Comparison of ENCODE assay signal across 8 mouse cellular contexts in genomic region chr19:27904655-27905054, GRCm38 (mm10).
DNase-seq lines count a peak whose midpoint lies in the region; ATAC-seq and TF ChIP-seq lines count a peak whose summit lies in the region.

No protein-coding gene starts in this region.

- 0 out of 2 replicates have a peak, but pooled peaks cover 3% of the 10 kb centered on the region for H3K36me3 ChIP-seq in forebrain, postnatal 0 days (ENCODE audit: insufficient read depth)
- no peaks in the 10 kb centered on the region for H3K36me3 ChIP-seq in liver, embryonic 15.5 days (replicated peaks)

- WGBS in forebrain, postnatal 0 days, result 6% methylated on average over 2 of the region's 2 CpGs
- 22% methylated on average over 2 of the region's 2 CpGs for WGBS in liver, embryonic 15.5 days (ENCODE audit: insufficient replicate concordance)

- H3K9me3 ChIP-seq in forebrain, postnatal 0 days (ENCODE audit: low read length), result no peaks in the 10 kb centered on the region
- H3K9me3 ChIP-seq in liver, embryonic 15.5 days (replicated peaks), result no peaks in the 10 kb centered on the region

- H3K27me3 ChIP-seq in forebrain, postnatal 0 days (ENCODE audit: insufficient read depth, low read length), result no peaks in the 10 kb centered on the region
- no peaks in the 10 kb centered on the region for H3K27me3 ChIP-seq in liver, embryonic 15.5 days

- no peak overlapping the region for H3K27ac ChIP-seq in forebrain, postnatal 0 days (ENCODE audit: low read depth, low read length)
- peak overlapping the region; percentile 34; the same call in 1 of the 2 replicates for H3K27ac ChIP-seq in liver, embryonic 15.5 days (replicated peaks)
- H3K27ac ChIP-seq in gastrocnemius, adult 2 months, result no peak overlapping the region

- ATAC-seq in forebrain, postnatal 0 days, result peak; percentile 79
- 0 out of 2 replicates have a peak, but pooled peaks have one; percentile 30 for ATAC-seq in liver, embryonic 15.5 days (ENCODE audit: insufficient read depth)

- intact Hi-C loops in left cerebral cortex, postnatal 4 days (cut with DNase I), result no loop called here
- intact Hi-C loops in gastrocnemius, adult 2 months (cut with DNase I), result no loop called here

- no peak for TF ChIP-seq CTCF in forebrain, postnatal 0 days (IDR thresholded peaks at IDR 0.05; ENCODE audit: low read depth)
- TF ChIP-seq CTCF in gastrocnemius, adult 2 months (IDR thresholded peaks at IDR 0.05), result no peak

- peak; percentile 53 for DNase-seq in left cerebral cortex, adult 11 months (ENCODE audit: low spot score)
- no peak for DNase-seq in left cerebral cortex, postnatal 4 days
- DNase-seq in cerebellum, adult 18-20 months, result peak; percentile 44 to 66
- DNase-seq in forebrain, postnatal 0 days, result peak; percentile 40
- no peak for DNase-seq in urinary bladder, adult 2 months (ENCODE audit: low spot score)
- DNase-seq in gastrocnemius, adult 2 months, result no peak
- DNase-seq in adrenal gland, adult 8-10 months, result no peak

- H3K4me2 ChIP-seq in forebrain, postnatal 0 days (ENCODE audit: low read depth), result no peak overlapping the region
- H3K4me2 ChIP-seq in liver, embryonic 15.5 days, result no peak overlapping the region

- no peak overlapping the region for H3K4me3 ChIP-seq in forebrain, postnatal 0 days (ENCODE audit: low read depth, low read length)
- no peak overlapping the region for H3K4me3 ChIP-seq in liver, embryonic 15.5 days (replicated peaks)
- no peak overlapping the region for H3K4me3 ChIP-seq in gastrocnemius, adult 2 months

- H3K4me1 ChIP-seq in forebrain, postnatal 0 days (ENCODE audit: insufficient read depth), result no peaks in the 10 kb centered on the region
- peaks cover 38% of the 10 kb centered on the region for H3K4me1 ChIP-seq in liver, embryonic 15.5 days (replicated peaks)

- no peak overlapping the region for H3K9ac ChIP-seq in forebrain, postnatal 0 days
- no peak overlapping the region for H3K9ac ChIP-seq in liver, embryonic 15.5 days

Comparison
In these comparisons a context has a peak if more than half of its experiments do, and no peak if none do; other contexts are left out.
1. DNase-seq: peak in left cerebral cortex, adult 11 months (single experiment), cerebellum, adult 18-20 months (2 of 2) and forebrain, postnatal 0 days (single experiment); none in left cerebral cortex, postnatal 4 days (single experiment), urinary bladder, adult 2 months (single experiment), gastrocnemius, adult 2 months (single experiment) and adrenal gland, adult 8-10 months (single experiment).